Mouse (Mus musculus): ENCODE measurements around the gene Trp53bp2. TPM values are rescaled to one million over a fixed set of nuclear protein-coding genes. Genes with fewer than 3 reads are reported as not detected.

The Trp53bp2 gene
- polyA plus RNA-seq, 1 experiment from 2014 or later, result 21.1 TPM

GRCm38 (mm10) chr1:182496685-182497084 lies 87.7 kb downstream of the Trp53bp2 start:
- Histone ChIP-seq H3K4me3 (no peak overlapping the region), H3K27ac (replicated peaks) (no peak overlapping the region), H3K27me3 (no peaks in the 10 kb centered on the region), H3K9me3 (no peaks in the 10 kb centered on the region), H3K4me1 (replicated peaks) (peaks cover 35% of the 10 kb centered on the region), H3K36me3 (peaks cover 7% of the 10 kb centered on the region; the same call in 1 of the 2 replicates), H3K9ac (no peak overlapping the region), H3K4me2 (no peak overlapping the region)
- no peak for ATAC-seq (ENCODE audit: low read depth)
- WGBS, result 75% methylated on average over 6 of the region's 6 CpGs

DNA sequence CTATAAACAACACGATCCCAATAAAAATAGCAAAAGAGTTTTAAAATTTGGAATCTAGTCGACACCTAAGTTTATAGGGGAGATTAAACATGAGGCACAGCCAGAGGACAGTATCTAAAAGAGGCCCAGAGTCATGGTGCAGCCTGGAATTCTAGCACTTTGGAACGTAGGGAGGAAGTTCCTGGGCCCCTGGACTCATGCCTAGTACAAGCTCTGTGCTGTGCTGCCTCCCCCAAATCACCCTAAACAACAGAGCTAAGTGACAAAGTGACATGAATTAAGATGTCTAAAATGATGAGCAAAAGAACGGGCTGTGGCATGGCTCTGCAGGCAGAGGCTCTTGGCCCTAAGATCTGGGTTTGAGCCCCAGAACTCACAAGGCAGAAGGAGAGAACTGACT lies 88.8 kb downstream of the Trp53bp2 start:
- H3K27me3 ChIP-seq, result no peaks in the 10 kb centered on the region
- peaks cover 6% of the 10 kb centered on the region; the same call in 1 of the 2 replicates for H3K36me3 ChIP-seq
- no peak overlapping the region for H3K27ac ChIP-seq (replicated peaks)
- H3K4me3 ChIP-seq, result no peak overlapping the region
- 67% methylated on average over 4 of the region's 4 CpGs for WGBS
- no peak for ATAC-seq (ENCODE audit: low read depth)
- H3K4me2 ChIP-seq, result no peak overlapping the region
- no peak overlapping the region for H3K9ac ChIP-seq
- H3K4me1 ChIP-seq (replicated peaks), result peaks cover 35% of the 10 kb centered on the region
- no peaks in the 10 kb centered on the region for H3K9me3 ChIP-seq

GRCm38 (mm10) chr1:182499443-182500089 lies 90.6 kb downstream of the Trp53bp2 start:
- Histone ChIP-seq H3K27me3 (no peaks in the 10 kb centered on the region), H3K4me2 (no peak overlapping the region), H3K9ac (no peak overlapping the region), H3K4me1 (replicated peaks) (peaks cover 37% of the 10 kb centered on the region), H3K27ac (replicated peaks) (no peak overlapping the region), H3K36me3 (peaks cover 6% of the 10 kb centered on the region; the same call in 1 of the 2 replicates), H3K9me3 (no peaks in the 10 kb centered on the region), H3K4me3 (no peak overlapping the region)
- 66% methylated on average over 9 of the region's 9 CpGs for WGBS
- no peak for ATAC-seq (ENCODE audit: low read depth)

DNA sequence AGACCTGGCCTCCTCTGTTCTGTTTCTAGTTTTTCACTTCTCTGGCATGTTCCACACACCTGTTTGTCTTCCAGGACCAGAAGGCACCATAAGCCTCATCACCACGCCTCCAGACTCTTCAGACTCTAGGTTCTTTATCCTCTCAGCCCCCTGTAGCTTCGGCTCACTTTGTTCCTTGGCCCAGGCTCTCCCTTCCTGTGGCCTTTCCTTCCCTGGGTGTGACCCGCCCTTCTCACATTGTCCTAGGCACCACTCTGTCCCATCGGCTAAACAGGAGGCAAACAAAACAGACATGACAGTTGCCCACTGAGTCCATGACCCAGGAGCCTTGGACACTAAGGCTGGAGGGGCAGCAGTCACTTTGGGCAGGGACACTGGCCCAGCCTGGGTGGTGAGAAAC lies 91.3 kb downstream of the Trp53bp2 start:
- no peaks in the 10 kb centered on the region for H3K27me3 ChIP-seq
- H3K9ac ChIP-seq, result no peak overlapping the region
- H3K36me3 ChIP-seq, result peaks cover 10% of the 10 kb centered on the region; the same call in 1 of the 2 replicates
- H3K4me3 ChIP-seq, result no peak overlapping the region
- ATAC-seq (ENCODE audit: low read depth), result no peak
- H3K27ac ChIP-seq (replicated peaks), result 0 out of 2 replicates have a peak overlapping the region, but pooled peaks have one; percentile 33
- peaks cover 36% of the 10 kb centered on the region for H3K4me1 ChIP-seq (replicated peaks)
- no peaks in the 10 kb centered on the region for H3K9me3 ChIP-seq
- 73% methylated on average over 4 of the region's 4 CpGs for WGBS
- no peak overlapping the region for H3K4me2 ChIP-seq

- Histone ChIP-seq H3K4me3 (no peak overlapping the region), H3K36me3 (peaks cover 11% of the 10 kb centered on the region), H3K4me1 (replicated peaks) (peaks cover 36% of the 10 kb centered on the region), H3K27ac (replicated peaks) (no peak overlapping the region), H3K9ac (no peak overlapping the region), H3K9me3 (no peaks in the 10 kb centered on the region), H3K4me2 (no peak overlapping the region), H3K27me3 (no peaks in the 10 kb centered on the region)
- no peak for ATAC-seq (ENCODE audit: low read depth)
- 89% methylated on average over 4 of the region's 4 CpGs for WGBS
Observed at GRCm38 (mm10) chr1:182500843-182501242, 91.9 kb downstream of the Trp53bp2 start.

- Histone ChIP-seq H3K9me3 (no peaks in the 10 kb centered on the region), H3K9ac (no peak overlapping the region)
- 86% methylated on average over 7 of the region's 7 CpGs for WGBS
Observed at GRCm38 (mm10) chr1:182501815-182502405, 92.9 kb downstream of the Trp53bp2 start.

DNA sequence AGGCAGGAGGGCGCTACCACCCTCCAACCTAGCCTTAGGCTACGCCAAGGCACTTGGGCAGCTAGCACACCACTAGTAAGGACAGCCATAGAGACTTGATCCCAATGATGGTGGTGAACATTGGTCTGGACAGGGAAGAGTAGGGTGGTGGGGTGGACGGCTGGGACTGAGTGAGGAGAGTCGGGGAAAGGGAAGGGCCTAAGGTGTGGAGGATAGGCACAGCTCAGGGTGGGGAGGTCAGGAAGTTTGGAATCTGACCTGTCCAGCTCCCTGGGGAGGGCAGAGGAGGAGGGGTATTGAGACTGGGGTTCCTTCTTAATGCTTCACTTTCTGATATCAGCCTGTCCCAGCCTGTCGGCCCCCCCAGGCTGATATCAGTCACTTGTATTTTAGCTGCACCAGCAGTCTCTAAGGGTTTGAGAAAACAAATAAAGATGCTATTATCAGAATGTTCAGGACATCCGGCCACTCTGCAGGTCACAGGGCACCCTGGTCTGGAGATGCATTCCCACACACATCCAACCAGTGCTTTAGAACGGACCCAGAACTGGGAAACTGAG lies 93.6 kb downstream of the Trp53bp2 start:
- no peaks in the 10 kb centered on the region for H3K9me3 ChIP-seq
- H3K27me3 ChIP-seq, result no peaks in the 10 kb centered on the region
- no peak overlapping the region for H3K9ac ChIP-seq
- no peak overlapping the region for H3K4me3 ChIP-seq
- no peak for ATAC-seq (ENCODE audit: low read depth)
- H3K4me1 ChIP-seq (replicated peaks), result peaks cover 36% of the 10 kb centered on the region
- 87% methylated on average over 7 of the region's 7 CpGs for WGBS
- H3K27ac ChIP-seq (replicated peaks), result no peak overlapping the region
- peaks cover 11% of the 10 kb centered on the region for H3K36me3 ChIP-seq
- H3K4me2 ChIP-seq, result no peak overlapping the region

More at GRCm38 (mm10) chr1:182501815-182502405, 92.9 kb downstream of the Trp53bp2 start:
- Histone ChIP-seq H3K4me2 (no peak overlapping the region), H3K27me3 (no peaks in the 10 kb centered on the region), H3K4me1 (replicated peaks) (peaks cover 36% of the 10 kb centered on the region), H3K27ac (replicated peaks) (no peak overlapping the region), H3K36me3 (peaks cover 11% of the 10 kb centered on the region), H3K4me3 (no peak overlapping the region)
- no peak for ATAC-seq (ENCODE audit: low read depth)

- Histone ChIP-seq H3K4me1 (replicated peaks) (peaks cover 36% of the 10 kb centered on the region), H3K9me3 (no peaks in the 10 kb centered on the region), H3K9ac (no peak overlapping the region), H3K27ac (replicated peaks) (no peak overlapping the region), H3K4me2 (no peak overlapping the region), H3K27me3 (no peaks in the 10 kb centered on the region), H3K36me3 (peaks cover 11% of the 10 kb centered on the region), H3K4me3 (no peak overlapping the region)
- ATAC-seq (ENCODE audit: low read depth), result no peak
- 83% methylated on average over 13 of the region's 13 CpGs for WGBS
Observed at GRCm38 (mm10) chr1:182503206-182503900, 94.4 kb downstream of the Trp53bp2 start.

DNA sequence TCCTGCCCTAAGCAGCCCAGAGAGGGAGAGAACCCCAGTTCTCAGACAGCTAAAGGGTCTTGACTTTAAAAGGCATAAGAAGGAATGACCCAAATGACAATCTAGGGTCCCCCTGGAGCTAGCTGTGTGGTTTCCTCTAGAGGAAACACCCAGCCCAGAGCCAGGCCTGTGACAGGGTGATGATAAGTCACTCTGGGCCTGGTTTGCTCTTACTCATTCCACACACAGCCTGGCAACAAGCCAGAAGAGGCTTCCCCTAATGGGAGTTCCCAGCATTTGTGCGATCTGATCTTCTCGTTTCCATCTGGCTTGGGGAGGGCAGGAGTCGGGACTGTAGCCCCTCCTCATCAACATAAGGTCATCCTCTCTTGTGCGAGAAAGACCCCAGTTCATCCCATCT lies 95.3 kb downstream of the Trp53bp2 start:
- Histone ChIP-seq H3K9ac (no peak overlapping the region), H3K27ac (replicated peaks) (peak overlapping the region; percentile 30)

GRCm38 (mm10) chr1:182505291-182505690 lies 96.3 kb downstream of the Trp53bp2 start:
- no peak overlapping the region for H3K4me3 ChIP-seq
- no peaks in the 10 kb centered on the region for H3K9me3 ChIP-seq

More for the DNA sequence above, 95.3 kb downstream of the Trp53bp2 start:
- no peaks in the 10 kb centered on the region for H3K9me3 ChIP-seq
- no peak overlapping the region for H3K4me2 ChIP-seq
- H3K4me1 ChIP-seq (replicated peaks), result peaks cover 33% of the 10 kb centered on the region
- no peaks in the 10 kb centered on the region for H3K27me3 ChIP-seq
- WGBS, result 17% methylated on average over 4 of the region's 4 CpGs
- H3K36me3 ChIP-seq, result peaks cover 19% of the 10 kb centered on the region
- ATAC-seq (ENCODE audit: low read depth), result peak; percentile 64; the same call in 1 of the 2 replicates
- no peak overlapping the region for H3K4me3 ChIP-seq

GRCm38 (mm10) chr1:182506229-182506986 lies 97.4 kb downstream of the Trp53bp2 start:
- 65% methylated on average over 7 of the region's 7 CpGs for WGBS
- H3K4me1 ChIP-seq (replicated peaks), result peaks cover 27% of the 10 kb centered on the region
- no peak overlapping the region for H3K9ac ChIP-seq
- no peak overlapping the region for H3K4me2 ChIP-seq
- no peak overlapping the region for H3K4me3 ChIP-seq
- H3K36me3 ChIP-seq, result peaks cover 41% of the 10 kb centered on the region
- no peaks in the 10 kb centered on the region for H3K9me3 ChIP-seq
- no peaks in the 10 kb centered on the region for H3K27me3 ChIP-seq
- no peak for ATAC-seq (ENCODE audit: low read depth)
- H3K27ac ChIP-seq (replicated peaks), result 0 out of 2 replicates have a peak overlapping the region, but pooled peaks have one; percentile 4

More at GRCm38 (mm10) chr1:182505291-182505690, 96.3 kb downstream of the Trp53bp2 start:
- Histone ChIP-seq H3K36me3 (peaks cover 30% of the 10 kb centered on the region), H3K27me3 (no peaks in the 10 kb centered on the region), H3K4me1 (replicated peaks) (peaks cover 28% of the 10 kb centered on the region), H3K27ac (replicated peaks) (no peak overlapping the region), H3K9ac (no peak overlapping the region), H3K4me2 (no peak overlapping the region)
- no peak for ATAC-seq (ENCODE audit: low read depth)
- WGBS, result 91% methylated on average over 3 of the region's 3 CpGs
